Mouse (Mus musculus) neural tube, embryonic 15.5 days (tissue): ENCODE data around the gene Ptges. TPM values are rescaled to one million over a fixed set of nuclear protein-coding genes. Genes with fewer than 3 reads are reported as not detected.

Experiments
- ATAC-seq: fragments of 200-750 bp; cut with Nextera tagmentation; 2 replicates; pipeline ENCODE4 v1.8.0; 2017; ENCODE audit warnings: mild to moderate bottlenecking, moderate TSS enrichment, moderate library complexity; ENCODE audit not compliant: low FRiP score
- H3K27ac ChIP-seq: fragments of 300-500 bp; sonication (generic); replicated peaks from 2 replicates; pipeline ENCODE4 v1.5.1; 2015; ENCODE audit warnings: mild to moderate bottlenecking, inconsistent platforms
- H3K27me3 ChIP-seq: fragments of 300-500 bp; sonication (generic); replicated peaks from 2 replicates; pipeline ENCODE4 v1.6.1; 2015; ENCODE audit warnings: inconsistent platforms
- H3K36me3 ChIP-seq: fragments of 300-500 bp; sonication (generic); 2 replicates; pipeline ENCODE4 v1.6.1; 2015; ENCODE audit warnings: inconsistent platforms
- H3K4me1 ChIP-seq: fragments of 300-500 bp; sonication (generic); 2 replicates; pipeline ENCODE4 v1.6.1; 2015; ENCODE audit warnings: inconsistent platforms
- H3K4me2 ChIP-seq: fragments of 300-500 bp; sonication (generic); 2 replicates; pipeline ENCODE4 v1.6.1; 2015; ENCODE audit warnings: inconsistent platforms, mild to moderate bottlenecking, moderate library complexity
- H3K4me3 ChIP-seq: fragments of 300-500 bp; sonication (generic); replicated peaks from 2 replicates; pipeline ENCODE4 v1.5.1; 2015; ENCODE audit warnings: mild to moderate bottlenecking, inconsistent platforms
- H3K9ac ChIP-seq: fragments of 300-500 bp; sonication (generic); replicated peaks from 2 replicates; pipeline ENCODE4 v1.6.1; 2015; ENCODE audit warnings: mild to moderate bottlenecking, inconsistent platforms
- H3K9me3 ChIP-seq: fragments of 300-500 bp; sonication (generic); replicated peaks from 2 replicates; pipeline ENCODE4 v1.6.1; 2016; ENCODE audit warnings: inconsistent platforms
- WGBS: fragments of 180-500 bp; shearing (Covaris S2); methylation state at CpG from one replicate; pipeline ENCODE4 v1.1.7; 2015; ENCODE audit warnings: mixed read lengths; 5-methylcytosine and 5-hydroxymethylcytosine counted together
- polyA plus RNA-seq: library from polyadenylated mRNA; unstranded; fragments of >200 nt; fragmentation: Nextera tagmentation; extraction: Ambion mirVana; gene quantifications from 2 replicates; pipeline ENCODE4 v1.2.1, GENCODE M21; 2015

Ptges gene
- 3.6 and 4.0 TPM in 2 replicates for polyA plus RNA-seq

GRCm38 (mm10) chr2:30929483-30930045 is at the start of gene Ptges:
Gene Ptges (minus strand): TSS chr2:30929863.
- WGBS: 4% methylated on average over 23 of the region's 23 CpGs
- ATAC-seq: peak; percentile 85
- peak within 1 kb of the TSS; percentile 72 for H3K27ac ChIP-seq
- peak within 1 kb of the TSS; percentile 35 for H3K4me3 ChIP-seq
- no peaks in the 10 kb centered on the region for H3K9me3 ChIP-seq
- H3K4me1 ChIP-seq: peaks cover 24% of the 10 kb centered on the region
- H3K4me2 ChIP-seq: peak within 1 kb of the TSS; percentile 66
- no peaks in the 10 kb centered on the region for H3K36me3 ChIP-seq
- peak within 1 kb of the TSS; percentile 48 for H3K9ac ChIP-seq
- no peaks in the 10 kb centered on the region for H3K27me3 ChIP-seq

DNA sequence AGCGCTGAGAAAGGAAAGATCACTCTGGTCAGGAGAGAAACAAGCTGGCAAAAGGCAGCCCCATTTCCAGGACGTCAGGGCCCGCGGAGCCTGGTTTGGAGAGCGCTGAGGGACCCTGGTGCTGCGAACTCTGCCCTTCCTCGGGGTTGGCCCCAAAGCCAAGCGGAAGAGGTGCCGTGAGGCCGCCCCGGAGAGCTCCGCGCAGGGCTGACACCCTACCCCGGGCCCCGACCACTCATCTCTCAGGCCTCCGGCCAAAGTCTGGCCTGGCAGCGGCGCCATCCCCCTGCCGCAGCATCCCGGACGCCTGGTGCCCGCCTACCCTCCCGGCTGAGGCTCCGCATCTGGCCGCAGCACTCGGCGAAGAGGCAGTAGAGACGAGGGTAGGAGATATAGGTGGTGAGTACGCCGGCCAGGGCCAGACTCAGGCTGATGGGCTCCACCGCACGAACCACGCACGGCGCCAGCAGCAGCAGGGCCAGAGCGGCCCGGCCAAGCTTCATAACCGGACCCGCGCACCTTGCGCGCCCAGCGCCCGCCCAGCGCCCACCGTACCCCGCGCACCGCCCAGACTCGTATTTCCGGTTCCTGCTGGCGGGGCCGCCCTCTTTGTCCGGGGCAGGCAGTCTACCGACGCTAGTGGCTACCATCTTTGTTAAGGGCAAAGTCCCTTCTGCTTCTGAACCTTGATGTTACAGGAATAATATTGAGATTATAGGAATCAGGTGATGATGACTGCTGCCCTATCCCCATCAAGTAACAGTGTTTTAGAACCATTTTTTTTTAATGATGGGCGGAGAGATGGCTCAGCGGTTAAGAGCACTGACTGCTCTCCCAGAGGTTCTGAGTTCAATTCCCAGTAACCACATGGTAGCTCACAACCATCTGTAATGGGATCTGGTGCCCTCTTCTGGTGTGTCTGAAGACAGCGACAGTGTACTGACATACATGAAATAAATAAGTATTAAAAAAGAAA is 38.0 kb upstream of the Ptges start, which contains the start of gene Tor1a:
Gene Tor1a (minus strand): TSS at position 582 of the 976 bp plus-strand sequence.
- peak within 1 kb of the TSS; percentile 77 for H3K4me2 ChIP-seq
- peaks cover 29% of the 10 kb centered on the region for H3K4me1 ChIP-seq
- H3K9ac ChIP-seq: peak within 1 kb of the TSS; percentile 67
- peak; percentile 94 for ATAC-seq
- 2% methylated on average over 59 of the region's 59 CpGs for WGBS
- H3K36me3 ChIP-seq: peaks cover 43% of the 10 kb centered on the region
- H3K4me3 ChIP-seq: peak within 1 kb of the TSS; percentile 59
- H3K27ac ChIP-seq: peak within 1 kb of the TSS; percentile 79
- H3K9me3 ChIP-seq: no peaks in the 10 kb centered on the region
- H3K27me3 ChIP-seq: no peaks in the 10 kb centered on the region

DNA sequence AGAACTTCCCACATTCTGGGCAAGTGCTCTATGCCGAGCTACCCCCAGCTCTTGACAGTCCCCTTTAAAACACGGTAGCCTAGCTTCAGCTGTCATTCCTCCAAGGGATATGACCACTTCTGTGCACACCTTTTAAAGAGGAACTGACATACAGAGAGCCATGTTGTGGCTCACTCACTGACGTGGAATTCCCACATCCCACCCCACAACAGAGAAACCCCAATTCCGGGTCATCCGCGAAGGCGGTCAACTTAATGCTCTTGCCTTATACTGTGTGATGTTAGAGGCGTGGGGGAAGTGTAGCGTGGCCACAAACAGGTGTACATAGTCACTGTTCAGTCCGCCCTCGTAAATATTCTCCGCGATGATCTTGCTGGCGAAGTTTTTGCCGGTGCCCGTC is 37.2 kb upstream of the Ptges start:
- Histone ChIP-seq H3K27ac (no peak overlapping the region; the same call in 1 of the 2 replicates), H3K27me3 (no peaks in the 10 kb centered on the region), H3K9me3 (no peaks in the 10 kb centered on the region), H3K4me3 (peak overlapping the region; percentile 59), H3K4me1 (peaks cover 29% of the 10 kb centered on the region), H3K36me3 (peaks cover 47% of the 10 kb centered on the region), H3K4me2 (peak overlapping the region; percentile 77), H3K9ac (peak overlapping the region; percentile 67)
- ATAC-seq: no peak
- 21% methylated on average over 16 of the region's 16 CpGs for whole genome bisulfite sequencing

DNA sequence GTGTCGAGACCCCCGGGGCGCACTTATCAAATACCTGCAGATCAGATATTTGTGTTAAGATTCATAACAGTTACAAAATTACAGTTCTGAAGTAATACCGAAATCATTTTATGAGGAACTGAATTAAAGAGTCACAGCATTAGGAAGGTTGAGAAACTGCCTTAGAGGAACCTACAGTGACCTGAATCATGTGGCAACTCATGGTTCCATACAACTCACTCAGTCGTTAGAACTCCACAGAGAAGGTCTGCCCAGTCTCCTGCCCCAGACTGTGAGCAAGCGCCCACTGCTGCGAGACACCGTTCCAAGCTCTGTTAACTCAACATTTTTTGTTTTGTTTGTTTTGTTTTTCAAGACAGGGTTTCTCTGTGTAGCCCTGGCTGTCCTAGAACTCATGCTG is 36.0 kb upstream of the Ptges start:
- 0 out of 2 replicates have a peak overlapping the region, but pooled peaks have one; percentile 8 for H3K4me3 ChIP-seq
- no peak for ATAC-seq
- H3K36me3 ChIP-seq: peaks cover 54% of the 10 kb centered on the region
- H3K9ac ChIP-seq: no peak overlapping the region
- H3K9me3 ChIP-seq: no peaks in the 10 kb centered on the region
- H3K4me1 ChIP-seq: peaks cover 29% of the 10 kb centered on the region
- WGBS: 93% methylated on average over 8 of the region's 8 CpGs
- no peaks in the 10 kb centered on the region for H3K27me3 ChIP-seq
- peak overlapping the region; percentile 7; the same call in 1 of the 2 replicates for H3K4me2 ChIP-seq
- no peak overlapping the region for H3K27ac ChIP-seq

GRCm38 (mm10) chr2:30962570-30963254 is 33.0 kb upstream of the Ptges start:
- 89% methylated on average over 11 of the region's 11 CpGs for WGBS
- no peak for ATAC-seq
- Histone ChIP-seq H3K27ac (no peak overlapping the region), H3K36me3 (peaks cover 80% of the 10 kb centered on the region), H3K27me3 (no peaks in the 10 kb centered on the region), H3K4me2 (no peak overlapping the region), H3K4me3 (no peak overlapping the region), H3K4me1 (peaks cover 29% of the 10 kb centered on the region), H3K9ac (no peak overlapping the region), H3K9me3 (no peaks in the 10 kb centered on the region)

GRCm38 (mm10) chr2:30959856-30960255 is 30.2 kb upstream of the Ptges start:
- H3K4me2 ChIP-seq: no peak overlapping the region
- H3K9ac ChIP-seq: no peak overlapping the region
- H3K36me3 ChIP-seq: peaks cover 99% of the 10 kb centered on the region
- ATAC-seq: no peak
- H3K4me1 ChIP-seq: peaks cover 25% of the 10 kb centered on the region
- no peak overlapping the region for H3K4me3 ChIP-seq
- H3K27ac ChIP-seq: no peak overlapping the region
- H3K27me3 ChIP-seq: no peaks in the 10 kb centered on the region
- 46% methylated on average over 5 of the region's 5 CpGs for WGBS
- H3K9me3 ChIP-seq: no peaks in the 10 kb centered on the region

GRCm38 (mm10) chr2:30958726-30959125 is 29.1 kb upstream of the Ptges start:
- no peak for ATAC-seq
- Histone ChIP-seq H3K4me3 (no peak overlapping the region), H3K4me2 (no peak overlapping the region), H3K27ac (no peak overlapping the region), H3K36me3 (peaks cover 87% of the 10 kb centered on the region), H3K9me3 (no peaks in the 10 kb centered on the region), H3K9ac (no peak overlapping the region), H3K27me3 (no peaks in the 10 kb centered on the region), H3K4me1 (peaks cover 32% of the 10 kb centered on the region)
- 93% methylated on average over 14 of the region's 14 CpGs for WGBS

GRCm38 (mm10) chr2:30957511-30957910 is 27.8 kb upstream of the Ptges start:
- Histone ChIP-seq H3K36me3 (peaks cover 75% of the 10 kb centered on the region), H3K4me1 (peaks cover 37% of the 10 kb centered on the region), H3K4me3 (no peak overlapping the region), H3K27ac (no peak overlapping the region), H3K4me2 (no peak overlapping the region), H3K9me3 (no peaks in the 10 kb centered on the region), H3K27me3 (no peaks in the 10 kb centered on the region), H3K9ac (no peak overlapping the region)
- no peak for ATAC-seq
- WGBS: 90% methylated on average over 4 of the region's 4 CpGs

DNA sequence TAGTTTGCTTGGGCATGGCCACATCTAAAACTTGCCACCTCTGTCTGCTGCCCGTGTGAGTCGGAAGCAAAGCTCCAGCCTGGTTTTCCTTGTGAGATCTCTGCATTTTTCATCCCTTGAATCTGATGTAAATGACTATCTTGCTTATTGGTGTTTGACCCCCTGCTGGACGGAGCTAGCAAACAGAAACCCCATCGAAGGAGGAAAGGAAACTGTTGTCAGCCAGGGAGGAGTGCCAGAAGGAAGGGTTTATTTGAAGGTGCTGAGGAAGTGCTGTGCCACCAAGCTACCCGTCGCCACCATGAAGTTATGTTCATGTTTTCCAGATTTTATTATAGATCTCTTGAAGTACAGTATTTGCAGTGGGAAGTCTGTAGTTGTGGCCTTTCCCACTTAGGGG is 25.1 kb upstream of the Ptges start:
- Histone ChIP-seq H3K36me3 (peaks cover 48% of the 10 kb centered on the region), H3K4me2 (peak overlapping the region; percentile 77), H3K4me1 (peaks cover 41% of the 10 kb centered on the region), H3K27ac (no peak overlapping the region), H3K9ac (peak overlapping the region; percentile 85; the same call in 1 of the 2 replicates), H3K9me3 (no peaks in the 10 kb centered on the region), H3K27me3 (0 out of 2 replicates have a peak, but pooled peaks cover 3% of the 10 kb centered on the region), H3K4me3 (0 out of 2 replicates have a peak overlapping the region, but pooled peaks have one; percentile 74)
- 81% methylated on average over 6 of the region's 6 CpGs for WGBS
- no peak for ATAC-seq

DNA sequence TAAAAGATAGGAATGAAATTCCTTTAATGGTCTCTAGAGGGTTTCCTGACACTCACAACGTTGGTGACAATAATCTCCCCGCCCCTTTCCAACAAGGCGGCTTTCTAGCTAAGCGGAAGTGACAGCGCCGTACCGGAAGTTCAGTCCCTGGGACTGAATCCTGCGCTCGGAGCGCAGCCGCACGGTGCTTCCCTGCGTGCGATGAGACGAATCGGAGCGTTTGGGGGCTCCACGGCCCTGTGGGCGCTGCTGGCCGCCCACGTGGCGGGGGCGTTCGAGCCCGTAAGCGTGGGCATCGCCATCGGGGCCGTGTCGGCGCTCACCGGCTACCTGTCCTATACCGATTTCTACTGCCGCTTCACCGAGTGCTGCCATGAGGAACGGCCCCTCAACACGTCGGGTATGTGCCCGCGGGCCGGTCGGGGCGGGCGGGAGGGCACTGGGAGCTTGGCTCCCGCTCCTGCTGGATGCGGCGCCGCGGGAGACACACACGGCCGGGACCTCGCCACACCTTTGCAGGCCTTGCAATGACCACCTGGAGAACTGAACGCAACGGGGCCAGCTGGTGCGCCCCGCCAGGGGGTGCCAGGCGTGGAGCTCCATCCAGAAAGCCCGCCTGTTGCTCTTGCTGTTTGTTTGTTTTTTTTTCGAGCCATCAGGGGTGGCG is 23.3 kb upstream of the Ptges start, which contains the start of gene Tor1b:
Gene Tor1b (plus strand): TSS at position 136 of the 667 bp plus-strand sequence.
- ATAC-seq: peak; percentile 94
- Histone ChIP-seq H3K27me3 (0 out of 2 replicates have a peak, but pooled peaks cover 3% of the 10 kb centered on the region), H3K36me3 (peaks cover 30% of the 10 kb centered on the region), H3K4me1 (peaks cover 41% of the 10 kb centered on the region), H3K9me3 (no peaks in the 10 kb centered on the region), H3K9ac (peak within 1 kb of the TSS; percentile 85), H3K27ac (peak within 1 kb of the TSS; percentile 83), H3K4me3 (peak within 1 kb of the TSS; percentile 74), H3K4me2 (peak within 1 kb of the TSS; percentile 77)
- under 1% methylated on average over 60 of the region's 60 CpGs for WGBS

- H3K27ac ChIP-seq: peak overlapping the region; percentile 83
- H3K9me3 ChIP-seq: no peaks in the 10 kb centered on the region
- 29% methylated on average over 5 of the region's 5 CpGs for WGBS
- peaks cover 41% of the 10 kb centered on the region for H3K4me1 ChIP-seq
- H3K36me3 ChIP-seq: peaks cover 24% of the 10 kb centered on the region
- H3K9ac ChIP-seq: peak overlapping the region; percentile 85
- peak overlapping the region; percentile 77 for H3K4me2 ChIP-seq
- H3K27me3 ChIP-seq: 0 out of 2 replicates have a peak, but pooled peaks cover 3% of the 10 kb centered on the region
- peak overlapping the region; percentile 74 for H3K4me3 ChIP-seq
- peak; percentile 32; the same call in 1 of the 2 replicates for ATAC-seq
Measured at GRCm38 (mm10) chr2:30952457-30952823, 22.8 kb upstream of the Ptges start.
